Mouse (Mus musculus) bone marrow macrophage, adult 2 months (primary cell): ENCODE results near the gene Klk1b3.
"Not testable (repeated sequence)": the region's sequence is repeated elsewhere in the genome, so short reads cannot be mapped to it uniquely, and the experiment has no call there.

Experiments used
- CTCF ChIP-seq: IDR thresholded peaks from 2 replicates; pipeline ENCODE4 v1.5.1; 2012; ENCODE audit warnings: low read depth, mild to moderate bottlenecking, low read length, moderate library complexity
- POLR2A ChIP-seq: IDR thresholded peaks from 2 replicates; pipeline ENCODE4 v1.6.1; 2012; ENCODE audit warnings: mild to moderate bottlenecking, low read depth, low read length, borderline replicate concordance

GRCm38 (mm10) chr7:44193466-44193865 is 4.5 kb upstream of the Klk1b3 start:
- not testable (repeated sequence) for TF ChIP-seq CTCF, POLR2A
